Mouse (Mus musculus) megakaryocyte, embryonic 14.5 days (primary cell): Measurements from ENCODE around the gene Sox9.

ENCODE experiments used
- FLI1 ChIP-seq: IDR thresholded peaks from 2 replicates; pipeline ENCODE4 v1.6.1; 2012; ENCODE audit warnings: low read length, inconsistent platforms, mixed read lengths
- GATA1 ChIP-seq: IDR thresholded peaks from 3 replicates; pipeline ENCODE4 v1.6.1; 2012; ENCODE audit warnings: mixed read lengths, low read length, inconsistent platforms, borderline replicate concordance

DNA sequence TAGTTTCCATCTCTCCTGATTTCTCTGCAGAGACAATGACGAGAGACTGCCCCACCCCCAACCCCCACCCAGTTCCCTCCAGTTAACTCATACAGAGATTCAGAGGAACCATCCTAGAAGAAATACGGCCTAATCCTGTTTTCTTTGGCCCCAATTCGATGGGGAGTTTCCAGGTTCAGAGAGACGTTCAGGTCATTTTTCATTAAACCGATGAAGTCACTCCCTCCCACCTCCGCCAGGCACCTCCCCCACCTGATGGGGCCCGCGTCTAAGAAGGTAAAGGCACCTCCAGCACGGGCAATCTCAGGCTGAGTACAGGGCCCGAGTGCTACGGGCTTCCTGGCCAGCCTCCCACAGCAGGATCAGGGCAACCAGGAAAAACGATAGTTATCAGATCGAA lies 6.3 kb downstream of the Sox9 start:
- TF ChIP-seq GATA1 (no peak), FLI1 (no peak)
